Mouse (Mus musculus): ENCODE data around the gene Ncs1. TPM values are rescaled to one million over a fixed set of nuclear protein-coding genes. Genes with fewer than 3 reads are reported as not detected.
A peak's percentile ranks its signal among the peaks of the same experiment; 100 is the strongest.

Ncs1 gene
- total and polyA plus RNA-seq, 3 experiments = 0.05 TPM; not detected in 2

DNA sequence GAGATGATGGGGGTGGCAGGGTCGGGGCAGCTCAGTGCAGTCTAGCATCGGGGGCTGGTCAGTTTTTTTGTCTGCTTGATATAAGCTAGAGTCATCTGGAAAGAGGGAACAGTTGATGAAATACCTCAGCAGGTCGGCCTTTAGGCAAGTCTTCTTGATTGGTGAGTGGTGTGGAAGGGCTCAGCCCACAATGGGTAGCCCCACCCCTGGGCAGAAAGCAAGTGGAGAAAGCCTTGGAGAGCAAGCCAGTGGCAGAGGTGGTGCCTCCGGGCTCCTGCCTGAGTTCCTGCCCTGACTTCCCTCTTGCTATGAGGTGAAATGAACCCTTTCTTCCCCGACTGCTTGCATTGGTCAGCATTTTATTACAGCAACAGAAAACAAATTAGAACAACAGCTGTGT, 23.0 kb downstream of the Ncs1 start:
- H3K9me3 ChIP-seq (replicated peaks) = no peaks in the 10 kb centered on the region
- no peak for TF ChIP-seq POLR2AphosphoS5 (IDR thresholded peaks at IDR 0.05; ENCODE audit: insufficient replicate concordance, low read depth, low read length)
- no peak for TF ChIP-seq GATA1 (IDR thresholded peaks at IDR 0.05; ENCODE audit: borderline replicate concordance, low read length)
- TF ChIP-seq TAL1 (conservative IDR thresholded peaks at IDR 0.05; ENCODE audit: low read depth, low read length) = no peak
- no peak for TF ChIP-seq CTCF (IDR thresholded peaks at IDR 0.05; ENCODE audit: low read depth, low read length)
- no peak for TF ChIP-seq GATA2 (IDR thresholded peaks at IDR 0.05; ENCODE audit: borderline replicate concordance, low read depth, low read length)
- 0 out of 2 replicates have a peak, but pooled peaks cover 4% of the 10 kb centered on the region for H3K4me1 ChIP-seq (ENCODE audit: insufficient read depth, low read depth, low read length)
- no peaks in the 10 kb centered on the region for H3K36me3 ChIP-seq (replicated peaks)
- ATAC-seq (ENCODE audit: extremely low read depth, insufficient number of reproducible peaks, low FRiP score, poor library complexity, severe bottlenecking) (no peak), DNase-seq (ENCODE audit: low spot score) (no peak)
- peaks cover 16% of the 10 kb centered on the region for H3K27me3 ChIP-seq (ENCODE audit: insufficient read depth, low read length)
- H3K4me3 ChIP-seq (ENCODE audit: low read depth, low read length) = no peak overlapping the region

DNA sequence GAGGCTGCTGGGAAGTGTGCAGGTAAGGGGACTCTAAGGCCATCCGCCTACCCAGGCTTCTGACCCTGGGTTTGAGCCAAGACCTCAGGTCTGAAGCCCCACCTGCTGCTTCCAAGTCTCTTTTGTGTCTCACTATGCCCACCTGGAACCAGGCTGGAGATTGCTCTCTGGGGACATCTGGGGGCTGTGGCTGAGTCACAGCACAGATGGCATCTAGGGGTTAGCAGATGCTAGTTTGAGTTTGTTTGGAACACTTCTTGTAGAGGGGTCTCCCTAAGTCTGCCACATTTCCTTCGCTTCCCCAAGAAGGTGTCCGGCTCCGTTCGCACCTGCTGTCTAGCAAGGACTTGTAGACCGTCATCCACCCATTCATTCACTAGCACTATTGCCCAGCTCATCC, 23.6 kb downstream of the Ncs1 start:
- DNase-seq (ENCODE audit: low spot score) (no peak), ATAC-seq (ENCODE audit: extremely low read depth, insufficient number of reproducible peaks, low FRiP score, poor library complexity, severe bottlenecking) (no peak)
- no peak overlapping the region for H3K4me3 ChIP-seq (ENCODE audit: low read depth, low read length)
- TF ChIP-seq POLR2AphosphoS5 (IDR thresholded peaks at IDR 0.05; ENCODE audit: insufficient replicate concordance, low read depth, low read length) (no peak), CTCF (IDR thresholded peaks at IDR 0.05; ENCODE audit: low read depth, low read length) (no peak), TAL1 (conservative IDR thresholded peaks at IDR 0.05; ENCODE audit: low read depth, low read length) (no peak), GATA1 (IDR thresholded peaks at IDR 0.05; ENCODE audit: borderline replicate concordance, low read length) (no peak), GATA2 (IDR thresholded peaks at IDR 0.05; ENCODE audit: borderline replicate concordance, low read depth, low read length) (no peak)
- 0 out of 2 replicates have a peak, but pooled peaks cover 4% of the 10 kb centered on the region for H3K4me1 ChIP-seq (ENCODE audit: insufficient read depth, low read depth, low read length)
- no peaks in the 10 kb centered on the region for H3K9me3 ChIP-seq (replicated peaks)
- H3K27me3 ChIP-seq (ENCODE audit: insufficient read depth, low read length) = peaks cover 19% of the 10 kb centered on the region
- no peaks in the 10 kb centered on the region for H3K36me3 ChIP-seq (replicated peaks)

DNA sequence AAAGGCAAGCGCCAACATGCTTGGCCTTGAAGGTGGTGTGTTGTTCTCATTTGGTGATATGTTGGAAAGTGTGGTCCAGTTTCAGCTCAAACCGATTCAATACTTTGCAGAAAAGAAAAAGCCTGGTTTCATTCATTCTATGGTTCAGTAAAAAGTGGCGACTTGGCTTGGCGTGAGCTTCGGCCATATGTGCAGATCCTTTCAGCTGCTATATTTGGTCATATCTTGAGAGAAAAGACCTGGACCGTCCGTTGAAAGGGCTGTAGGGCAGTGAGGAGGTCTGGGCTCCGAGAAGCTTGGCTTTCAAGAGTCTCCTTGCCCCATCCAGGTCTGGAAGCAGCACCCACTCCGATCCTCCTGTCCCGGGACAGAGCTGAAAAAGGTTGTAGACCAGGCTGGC, 24.2 kb downstream of the Ncs1 start:
- Histone ChIP-seq H3K9me3 (replicated peaks) (no peaks in the 10 kb centered on the region), H3K27me3 (ENCODE audit: insufficient read depth, low read length) (peaks cover 18% of the 10 kb centered on the region), H3K36me3 (replicated peaks) (no peaks in the 10 kb centered on the region), H3K4me1 (ENCODE audit: insufficient read depth, low read depth, low read length) (0 out of 2 replicates have a peak, but pooled peaks cover 4% of the 10 kb centered on the region), H3K4me3 (ENCODE audit: low read depth, low read length) (no peak overlapping the region)
- TF ChIP-seq TAL1 (conservative IDR thresholded peaks at IDR 0.05; ENCODE audit: low read depth, low read length) = no peak
- TF ChIP-seq GATA2 (IDR thresholded peaks at IDR 0.05; ENCODE audit: borderline replicate concordance, low read depth, low read length) = no peak
- no peak for TF ChIP-seq CTCF (IDR thresholded peaks at IDR 0.05; ENCODE audit: low read depth, low read length)
- no peak for TF ChIP-seq GATA1 (IDR thresholded peaks at IDR 0.05; ENCODE audit: borderline replicate concordance, low read length)
- no peak for TF ChIP-seq POLR2AphosphoS5 (IDR thresholded peaks at IDR 0.05; ENCODE audit: insufficient replicate concordance, low read depth, low read length)
- ATAC-seq (ENCODE audit: extremely low read depth, insufficient number of reproducible peaks, low FRiP score, poor library complexity, severe bottlenecking) (no peak), DNase-seq (ENCODE audit: low spot score) (no peak)

DNA sequence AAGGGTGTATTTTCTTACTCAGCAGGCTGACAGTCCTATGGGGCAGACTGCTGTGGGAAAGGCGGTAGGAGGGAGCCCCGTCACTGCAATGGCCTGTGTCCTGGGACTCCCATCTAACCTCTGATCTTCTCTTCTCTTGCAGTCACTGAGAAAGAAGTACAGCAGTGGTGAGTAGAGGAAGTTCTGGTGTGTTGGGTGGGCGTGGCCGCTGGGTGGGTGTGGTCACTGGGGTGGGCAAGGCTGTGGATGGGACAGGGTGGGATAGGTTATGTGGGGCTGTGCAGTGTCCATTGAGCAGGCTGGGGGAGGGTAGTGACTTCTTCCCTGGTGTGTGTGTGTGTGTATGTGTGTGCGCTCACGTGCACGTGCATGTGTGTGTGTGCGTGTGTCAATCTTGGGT, 24.8 kb downstream of the Ncs1 start:
- peak; percentile 16 for DNase-seq (ENCODE audit: low spot score)

DNA sequence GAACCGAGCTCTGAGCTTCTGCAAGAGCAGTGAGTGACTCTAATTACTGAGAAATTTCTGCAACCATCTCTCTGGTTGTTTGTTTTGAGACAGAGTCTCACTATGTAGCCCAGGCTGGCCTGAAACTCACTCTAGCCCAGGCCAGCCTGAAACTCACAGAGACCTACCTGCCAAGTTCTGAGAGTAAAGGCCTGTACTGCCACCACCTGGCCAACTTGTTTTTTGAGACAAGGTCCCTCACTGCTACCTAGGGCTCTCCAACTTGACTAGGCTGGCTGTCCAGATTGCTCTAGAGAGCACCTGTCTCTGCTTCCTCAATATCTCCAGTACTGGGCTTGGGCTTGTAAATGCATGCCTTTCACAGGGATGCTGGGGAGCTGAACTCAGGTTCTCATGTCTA, 25.4 kb downstream of the Ncs1 start:
- H3K27me3 ChIP-seq (ENCODE audit: insufficient read depth, low read length) = peaks cover 17% of the 10 kb centered on the region
- H3K36me3 ChIP-seq (replicated peaks) = no peaks in the 10 kb centered on the region
- H3K4me1 ChIP-seq (ENCODE audit: insufficient read depth, low read depth, low read length) = 0 out of 2 replicates have a peak, but pooled peaks cover 4% of the 10 kb centered on the region
- no peak overlapping the region for H3K4me3 ChIP-seq (ENCODE audit: low read depth, low read length)
- DNase-seq (ENCODE audit: low spot score) = no peak
- H3K9me3 ChIP-seq (replicated peaks) = no peaks in the 10 kb centered on the region
- TF ChIP-seq TAL1 (conservative IDR thresholded peaks at IDR 0.05; ENCODE audit: low read depth, low read length) (no peak), CTCF (IDR thresholded peaks at IDR 0.05; ENCODE audit: low read depth, low read length) (no peak), GATA1 (IDR thresholded peaks at IDR 0.05; ENCODE audit: borderline replicate concordance, low read length) (no peak), POLR2AphosphoS5 (IDR thresholded peaks at IDR 0.05; ENCODE audit: insufficient replicate concordance, low read depth, low read length) (no peak), GATA2 (IDR thresholded peaks at IDR 0.05; ENCODE audit: borderline replicate concordance, low read depth, low read length) (no peak)
- no peak for ATAC-seq (ENCODE audit: extremely low read depth, insufficient number of reproducible peaks, low FRiP score, poor library complexity, severe bottlenecking)

More for the DNA sequence above, 24.8 kb downstream of the Ncs1 start:
- Histone ChIP-seq H3K9me3 (replicated peaks) (no peaks in the 10 kb centered on the region), H3K4me3 (ENCODE audit: low read depth, low read length) (no peak overlapping the region), H3K4me1 (ENCODE audit: insufficient read depth, low read depth, low read length) (0 out of 2 replicates have a peak, but pooled peaks cover 4% of the 10 kb centered on the region), H3K27me3 (ENCODE audit: insufficient read depth, low read length) (peaks cover 17% of the 10 kb centered on the region), H3K36me3 (replicated peaks) (no peaks in the 10 kb centered on the region)
- TF ChIP-seq TAL1 (conservative IDR thresholded peaks at IDR 0.05; ENCODE audit: low read depth, low read length) (no peak), CTCF (IDR thresholded peaks at IDR 0.05; ENCODE audit: low read depth, low read length) (no peak), GATA1 (IDR thresholded peaks at IDR 0.05; ENCODE audit: borderline replicate concordance, low read length) (no peak)
- ATAC-seq (ENCODE audit: extremely low read depth, insufficient number of reproducible peaks, low FRiP score, poor library complexity, severe bottlenecking) = no peak

DNA sequence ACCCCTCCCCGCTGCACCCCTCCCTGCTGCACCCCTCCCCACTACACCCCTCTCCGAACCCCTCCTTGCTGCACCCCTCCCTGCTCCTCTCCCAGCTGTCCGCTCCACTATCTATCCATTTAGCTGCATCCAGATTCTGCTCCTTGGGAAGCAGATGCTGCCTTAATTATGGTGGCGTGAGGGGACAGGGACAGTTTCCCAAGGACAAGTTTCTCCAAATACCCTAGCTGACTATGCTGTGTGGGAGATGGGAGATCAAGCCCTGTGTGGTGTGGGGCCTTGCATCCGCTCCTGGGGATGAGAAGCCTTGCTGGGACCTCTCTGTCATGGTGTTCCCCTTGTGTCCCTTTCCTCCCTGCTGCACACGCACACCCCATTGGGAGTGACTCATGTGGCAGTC, 29.4 kb downstream of the Ncs1 start:
- Histone ChIP-seq H3K27me3 (ENCODE audit: insufficient read depth, low read length) (peaks cover 18% of the 10 kb centered on the region), H3K9me3 (replicated peaks) (no peaks in the 10 kb centered on the region), H3K4me3 (ENCODE audit: low read depth, low read length) (no peak overlapping the region), H3K4me1 (ENCODE audit: insufficient read depth, low read depth, low read length) (0 out of 2 replicates have a peak, but pooled peaks cover 4% of the 10 kb centered on the region), H3K36me3 (replicated peaks) (no peaks in the 10 kb centered on the region)
- no peak for ATAC-seq (ENCODE audit: extremely low read depth, insufficient number of reproducible peaks, low FRiP score, poor library complexity, severe bottlenecking)
- TF ChIP-seq GATA2 (IDR thresholded peaks at IDR 0.05; ENCODE audit: borderline replicate concordance, low read depth, low read length) = no peak
- no peak for TF ChIP-seq TAL1 (conservative IDR thresholded peaks at IDR 0.05; ENCODE audit: low read depth, low read length)
- TF ChIP-seq GATA1 (IDR thresholded peaks at IDR 0.05; ENCODE audit: borderline replicate concordance, low read length) = no peak
- TF ChIP-seq CTCF (IDR thresholded peaks at IDR 0.05; ENCODE audit: low read depth, low read length) = no peak
- no peak for TF ChIP-seq POLR2AphosphoS5 (IDR thresholded peaks at IDR 0.05; ENCODE audit: insufficient replicate concordance, low read depth, low read length)
- DNase-seq (ENCODE audit: low spot score) = no peak
